Mouse (Mus musculus) thymus, postnatal 0 days (tissue): ENCODE measurements around the gene Adcy3. TPM values are rescaled to one million over a fixed set of nuclear protein-coding genes. Genes with fewer than 3 reads are reported as not detected.

ENCODE experiments used
- DNase-seq: peaks from one replicate; pipeline ENCODE4 v3.0.0-alpha.2; 2015; ENCODE audit warnings: low spot score
- polyA plus RNA-seq: library from polyadenylated mRNA; unstranded; fragments of >200 nt; fragmentation: Nextera tagmentation; extraction: Ambion mirVana; gene quantifications from 2 replicates; pipeline ENCODE4 v1.2.1, GENCODE M21; 2015

Adcy3 gene
- polyA plus RNA-seq, 1 experiment from 2014 or later: 6.8 TPM

GRCm38 (mm10) chr12:4180507-4180906, 47.6 kb downstream of the Adcy3 start:
- DNase-seq: peak; percentile 26

GRCm38 (mm10) chr12:4184648-4185047, 51.7 kb downstream of the Adcy3 start:
- no peak for DNase-seq

DNA sequence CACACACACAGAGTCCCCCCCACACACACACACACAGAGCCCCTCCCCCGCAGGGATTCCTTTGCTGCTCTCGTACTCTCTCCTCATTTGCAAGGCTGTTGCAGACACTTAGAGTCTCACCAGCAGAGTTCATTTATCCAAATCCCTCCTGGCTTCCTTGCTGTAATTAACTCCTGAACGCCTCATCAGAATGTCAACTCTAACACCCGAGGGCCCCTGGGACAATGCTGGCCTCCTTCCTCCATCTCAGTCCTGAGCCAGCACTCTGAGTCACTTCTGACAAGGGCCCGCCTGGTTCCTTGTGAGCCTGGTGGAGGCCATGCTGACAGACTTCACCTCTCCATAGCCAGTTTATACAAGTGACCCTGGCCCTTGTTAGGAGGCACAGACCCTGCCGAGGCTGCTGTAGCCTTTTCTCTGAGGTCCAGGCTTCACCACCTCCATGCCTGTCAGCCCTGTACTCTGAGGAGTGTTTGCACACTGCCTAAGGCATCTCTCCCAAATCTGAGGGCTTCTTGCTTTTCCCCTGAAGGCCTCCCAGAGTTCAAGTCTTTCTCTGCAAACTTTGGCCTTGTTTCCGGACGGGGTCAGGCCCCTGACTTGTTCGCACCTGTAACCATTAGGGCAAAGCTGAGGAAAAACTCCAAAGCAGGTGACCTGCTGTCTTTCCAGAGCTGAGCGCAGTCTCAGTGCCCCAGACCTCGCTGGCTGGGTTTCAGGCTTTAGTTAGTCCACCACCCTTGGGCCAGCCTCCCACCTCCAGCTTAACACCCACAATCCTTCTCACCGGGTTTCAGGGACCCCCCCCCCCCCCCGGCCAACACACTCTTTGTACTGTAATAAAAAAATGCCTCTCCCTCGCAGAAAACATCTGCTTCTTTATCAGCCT, 55.5 kb downstream of the Adcy3 start:
- peak; percentile 10 for DNase-seq

GRCm38 (mm10) chr12:4189060-4189447, 56.2 kb downstream of the Adcy3 start:
- DNase-seq: peak; percentile 75

DNA sequence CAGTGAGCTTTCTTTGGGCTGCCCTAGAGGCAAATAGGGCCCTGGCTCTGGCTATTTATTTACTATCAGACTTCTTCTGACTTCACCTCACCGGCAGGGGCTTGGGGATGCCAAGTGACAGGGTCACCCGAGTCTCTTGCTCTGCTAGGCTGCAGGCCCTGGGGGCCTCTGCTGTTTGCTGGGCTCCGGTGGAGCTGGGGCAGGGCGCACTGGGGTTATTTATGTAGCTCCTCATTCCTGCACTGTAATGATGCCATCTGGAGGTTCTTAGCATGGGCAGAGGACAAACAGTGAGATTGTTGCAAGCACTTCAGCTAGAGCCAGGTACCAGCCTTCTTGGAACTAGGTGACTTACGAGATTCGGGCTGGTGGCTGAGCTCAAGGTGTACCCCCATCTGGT, 59.6 kb downstream of the Adcy3 start:
- DNase-seq: no peak

DNA sequence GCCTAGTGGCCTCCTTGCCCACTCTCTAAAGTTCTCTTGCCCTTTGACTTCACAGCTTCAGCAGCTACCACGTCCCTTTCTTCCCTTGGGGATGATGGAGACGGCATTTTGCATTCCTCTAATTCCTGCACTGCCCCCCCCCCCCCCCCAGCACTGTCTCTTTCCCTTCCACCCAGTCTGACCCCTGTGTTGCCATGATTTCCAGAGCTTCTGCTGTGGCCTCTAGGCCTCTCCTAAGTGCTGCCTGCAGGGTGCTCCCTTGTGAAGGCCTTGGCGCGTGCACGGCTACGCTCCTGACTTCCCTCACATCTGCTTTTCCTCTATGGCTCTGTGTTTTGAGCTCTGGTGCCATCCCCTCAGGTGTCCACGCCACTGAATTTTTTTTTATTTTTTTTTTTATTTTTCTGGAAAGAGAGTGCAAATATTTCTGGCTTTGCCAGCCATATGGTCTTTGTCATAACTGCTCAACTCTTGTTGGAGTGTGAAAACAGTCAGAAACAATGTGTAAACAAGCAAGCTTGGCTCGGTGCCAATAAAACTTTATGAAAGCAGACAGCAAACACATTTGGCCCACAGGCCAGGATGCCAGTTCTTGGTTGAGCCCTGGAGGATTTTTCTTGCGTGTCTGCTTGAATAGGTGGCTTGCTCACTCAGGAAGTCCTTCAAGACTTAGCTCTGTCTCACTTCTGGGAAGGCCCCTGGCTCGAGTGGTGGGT, 60.3 kb downstream of the Adcy3 start:
- DNase-seq: no peak

GRCm38 (mm10) chr12:4194643-4195042, 61.7 kb downstream of the Adcy3 start:
- no peak for DNase-seq

GRCm38 (mm10) chr12:4198702-4199101, 65.8 kb downstream of the Adcy3 start:
- no peak for DNase-seq

DNA sequence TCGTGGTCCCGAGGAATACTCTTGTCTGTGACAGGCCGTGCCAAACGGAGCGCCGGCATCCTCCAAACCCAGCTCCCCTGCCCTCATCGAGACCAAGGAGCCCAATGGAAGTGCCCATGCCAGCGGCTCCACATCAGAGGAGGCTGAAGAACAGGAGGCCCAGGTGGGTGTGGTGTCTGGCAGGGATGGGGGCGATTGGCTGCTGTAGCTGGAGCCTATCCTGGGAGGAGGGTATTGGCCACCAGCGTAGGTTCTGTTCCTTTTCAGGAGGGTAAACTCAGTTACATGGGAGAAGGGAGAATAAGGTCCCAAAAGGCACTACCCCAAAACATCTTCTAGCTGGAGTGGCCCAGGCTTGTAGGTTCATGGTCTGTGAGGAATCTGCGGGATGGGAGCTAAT, 66.4 kb downstream of the Adcy3 start:
- no peak for DNase-seq

DNA sequence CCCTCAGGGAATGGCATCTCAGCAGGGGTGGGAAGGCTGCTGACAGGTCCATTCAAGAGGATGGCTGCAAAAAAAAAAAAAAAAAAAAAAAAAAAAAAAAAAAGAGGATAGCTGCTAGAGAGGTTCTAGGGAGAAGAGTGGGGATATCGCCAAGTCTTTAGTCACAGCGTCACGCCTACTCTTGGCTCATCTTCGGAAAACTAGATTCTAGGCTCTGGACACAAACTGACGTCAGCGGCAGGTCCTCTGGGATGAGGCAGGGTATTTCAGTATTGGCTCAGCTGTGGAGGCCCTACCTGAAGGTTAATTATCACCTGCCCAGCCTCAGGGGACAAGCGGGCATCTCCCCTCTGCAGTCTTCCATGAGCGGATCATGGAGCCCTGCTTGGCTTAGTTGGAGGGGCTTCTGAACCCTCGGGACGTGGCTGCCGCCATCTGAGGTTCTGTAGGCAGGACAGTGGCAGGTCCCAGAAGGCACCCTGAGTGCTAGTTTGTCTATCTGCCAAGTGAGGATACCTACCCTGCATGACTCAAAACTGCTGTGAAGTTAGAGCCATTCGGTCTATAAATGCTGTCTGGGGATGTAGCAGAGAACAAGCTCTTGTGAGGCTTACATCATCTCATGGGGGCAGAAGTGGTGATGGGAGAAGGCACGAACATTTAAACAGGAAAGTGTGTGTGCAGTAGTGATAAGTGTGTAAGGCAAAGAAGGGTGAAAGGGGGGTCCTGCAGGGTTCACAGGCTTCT, 68.7 kb downstream of the Adcy3 start:
- no peak for DNase-seq

GRCm38 (mm10) chr12:4202206-4202605, 69.3 kb downstream of the Adcy3 start:
- no peak for DNase-seq

GRCm38 (mm10) chr12:4206106-4206505, 73.2 kb downstream of the Adcy3 start:
- no peak for DNase-seq

- DNase-seq: peak; percentile 50
Observed at GRCm38 (mm10) chr12:4208405-4209133, 75.7 kb downstream of the Adcy3 start.

DNA sequence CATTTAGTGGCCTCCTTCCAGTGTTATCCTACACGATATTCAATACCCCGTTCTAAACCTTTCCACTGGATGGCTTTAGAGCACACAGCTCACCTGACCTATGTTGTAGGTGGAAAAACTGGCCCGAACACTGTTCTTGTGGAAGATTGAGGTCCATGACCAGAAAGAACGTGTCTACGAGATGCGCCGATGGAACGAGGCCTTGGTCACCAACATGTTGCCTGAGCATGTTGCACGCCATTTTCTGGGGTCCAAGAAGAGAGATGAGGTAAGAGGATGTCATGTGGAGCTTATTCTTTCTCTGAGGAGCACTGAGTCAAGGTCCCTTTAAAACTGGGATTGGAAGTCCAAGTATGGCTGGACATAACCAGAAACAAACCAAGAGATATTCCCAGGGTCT, 76.3 kb downstream of the Adcy3 start:
- no peak for DNase-seq

- no peak for DNase-seq
Observed at GRCm38 (mm10) chr12:4211174-4211573, 78.3 kb downstream of the Adcy3 start.

DNA sequence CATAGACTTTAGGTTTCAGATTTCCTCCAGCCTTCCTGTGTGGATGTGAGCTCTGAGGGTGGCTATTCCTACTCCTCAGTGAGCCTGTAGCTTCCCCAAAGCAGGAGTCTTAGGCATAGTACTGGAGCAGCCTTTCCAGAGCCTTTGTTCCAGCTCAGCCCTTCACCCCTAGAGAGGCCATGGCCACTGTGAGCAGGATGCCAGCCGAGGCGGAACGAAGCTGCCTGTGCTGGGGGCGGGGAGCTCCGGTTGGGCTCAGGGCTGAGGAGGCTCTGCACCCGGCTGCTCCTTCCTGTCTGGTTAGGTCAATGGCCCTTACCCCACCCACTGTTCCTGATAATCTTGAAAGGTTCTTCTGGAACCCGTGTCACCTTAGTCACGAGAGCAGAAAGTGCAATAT, 80.0 kb downstream of the Adcy3 start:
- no peak for DNase-seq

DNA sequence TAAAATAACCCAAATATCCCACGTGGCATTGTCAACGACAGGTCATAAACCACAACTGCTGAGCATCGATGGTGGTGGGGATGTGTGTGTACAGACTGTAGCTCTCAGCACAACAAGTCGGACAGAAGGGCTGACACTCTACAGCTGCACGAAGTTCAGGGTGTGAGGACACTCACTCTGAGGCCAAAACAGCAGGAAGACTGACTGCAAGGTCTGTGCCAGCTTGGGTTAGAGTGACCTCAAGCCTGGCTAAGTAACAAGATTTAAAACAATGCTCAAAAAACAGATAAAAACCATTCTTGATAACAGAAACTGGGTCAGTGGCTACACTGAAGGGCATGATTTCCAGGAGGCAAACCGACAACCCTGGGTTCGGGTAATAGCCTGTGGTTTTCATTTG, 97.3 kb downstream of the Adcy3 start:
- no peak for DNase-seq

GRCm38 (mm10) chr12:4232777-4233176, 99.9 kb downstream of the Adcy3 start:
- DNase-seq: no peak

GRCm38 (mm10) chr12:4233572-4234508, 100.9 kb downstream of the Adcy3 start, which contains the start of the genes Ptrhd1 and Cenpo:
Gene Ptrhd1, plus strand, starts transcription at chr12:4234027.
Gene Cenpo, minus strand, starts transcription at chr12:4234294.
- DNase-seq: peak; percentile 97

DNA sequence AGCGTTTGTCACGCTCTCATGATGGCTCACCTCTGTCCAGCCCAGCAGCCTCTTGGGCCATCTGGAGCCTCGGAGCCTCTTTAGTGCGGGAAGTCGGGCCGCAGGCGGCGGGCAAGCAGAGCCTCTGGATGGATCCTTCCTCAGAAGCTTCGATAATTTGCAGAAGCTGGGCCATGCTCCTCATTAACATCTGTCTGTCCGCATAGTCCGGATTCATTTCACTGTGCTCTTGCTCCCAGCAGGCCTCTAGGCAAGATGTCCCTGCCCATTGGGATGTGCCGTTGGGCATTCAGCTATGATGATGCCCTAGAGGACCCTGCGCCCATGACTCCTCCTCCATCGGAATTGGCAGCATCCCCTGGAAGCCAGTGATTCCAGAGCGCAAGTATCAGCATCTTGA, 104.6 kb downstream of the Adcy3 start:
- no peak for DNase-seq
